Mouse (Mus musculus) embryonic facial prominence, embryonic 11.5 days (tissue): ENCODE measurements around the gene Cda. TPM values are rescaled to one million over a fixed set of nuclear protein-coding genes. Genes with fewer than 3 reads are reported as not detected.

ENCODE experiments used
- ATAC-seq: fragments of 200-750 bp; cut with Nextera tagmentation; replicated peaks from 2 replicates; pipeline ENCODE4 v1.8.0; 2017; ENCODE audit warnings: low read depth; ENCODE audit not compliant: insufficient number of reproducible peaks, low FRiP score, low TSS enrichment
- DNase-seq: peaks from one replicate; pipeline ENCODE4 v3.0.0-alpha.2; 2015; ENCODE audit warnings: low spot score
- H3K27ac ChIP-seq: fragments of 300-500 bp; sonication (generic); replicated peaks from 2 replicates; pipeline ENCODE4 v1.5.1; 2014; ENCODE audit warnings: mild to moderate bottlenecking, low read depth, low read length, control low read depth
- H3K27me3 ChIP-seq: fragments of 300-500 bp; sonication (generic); 2 replicates; pipeline ENCODE4 v1.6.1; 2014; ENCODE audit warnings: mild to moderate bottlenecking, low read length, moderate library complexity, mixed read lengths; ENCODE audit not compliant: control insufficient read depth, insufficient read depth
- H3K36me3 ChIP-seq: fragments of 300-500 bp; sonication (generic); replicated peaks from 2 replicates; pipeline ENCODE4 v1.6.1; 2014; ENCODE audit warnings: low read depth, mild to moderate bottlenecking, low read length, moderate library complexity, mixed read lengths; ENCODE audit not compliant: control insufficient read depth, insufficient read depth
- H3K4me1 ChIP-seq: fragments of 300-500 bp; sonication (generic); 2 replicates; pipeline ENCODE4 v1.6.1; 2014; ENCODE audit warnings: low read length, mixed read lengths; ENCODE audit not compliant: control insufficient read depth, insufficient read depth
- H3K4me2 ChIP-seq: fragments of 300-500 bp; sonication (generic); 2 replicates; pipeline ENCODE4 v1.6.1; 2014; ENCODE audit warnings: low read depth, mild to moderate bottlenecking, control low read depth, low read length, moderate library complexity
- H3K4me3 ChIP-seq: fragments of 300-500 bp; sonication (generic); 2 replicates; pipeline ENCODE4 v1.5.1; 2014; ENCODE audit warnings: low read depth, low read length, control low read depth
- H3K9ac ChIP-seq: fragments of 300-500 bp; sonication (generic); replicated peaks from 2 replicates; pipeline ENCODE4 v1.6.1; 2014; ENCODE audit warnings: mild to moderate bottlenecking, control low read depth, low read length
- H3K9me3 ChIP-seq: fragments of 300-500 bp; sonication (generic); replicated peaks from 2 replicates; pipeline ENCODE4 v1.6.1; 2016; ENCODE audit warnings: mild to moderate bottlenecking, low read length, inconsistent platforms, mixed read lengths; ENCODE audit not compliant: control insufficient read depth
- WGBS: fragments of 180-500 bp; shearing (Covaris S2); extraction: QIAGEN DNeasy Blood & Tissue Kit; methylation state at CpG from one replicate; pipeline ENCODE4 v1.1.7; 2014; 5-methylcytosine and 5-hydroxymethylcytosine counted together
- polyA plus RNA-seq: library from polyadenylated mRNA; unstranded; fragments of >200 nt; fragmentation: Nextera tagmentation; extraction: Ambion mirVana; gene quantifications from 2 replicates; pipeline ENCODE4 v1.2.1, GENCODE M21; 2014

Gene Cda
- 3.5 and 5.7 TPM in 2 replicates for polyA plus RNA-seq

GRCm38 (mm10) chr4:138367641-138368497, at the start of gene Cda:
TSS of gene Cda (minus strand) at chr4:138367992.
- peak within 1 kb of the TSS; percentile 30 for H3K4me3 ChIP-seq
- peak within 1 kb of the TSS; percentile 53 for H3K9ac ChIP-seq
- peaks cover 3% of the 10 kb centered on the region; the same call in 1 of the 2 replicates for H3K27me3 ChIP-seq
- H3K36me3 ChIP-seq: no peaks in the 10 kb centered on the region
- H3K4me1 ChIP-seq: no peaks in the 10 kb centered on the region
- ATAC-seq: peak; percentile 74; the same call in 1 of the 2 replicates
- no peaks in the 10 kb centered on the region for H3K9me3 ChIP-seq
- H3K4me2 ChIP-seq: peak within 1 kb of the TSS; percentile 68
- no peak within 1 kb of the TSS for H3K27ac ChIP-seq
- 9% methylated on average over 34 of the region's 34 CpGs for WGBS
- peak; percentile 75 for DNase-seq

DNA sequence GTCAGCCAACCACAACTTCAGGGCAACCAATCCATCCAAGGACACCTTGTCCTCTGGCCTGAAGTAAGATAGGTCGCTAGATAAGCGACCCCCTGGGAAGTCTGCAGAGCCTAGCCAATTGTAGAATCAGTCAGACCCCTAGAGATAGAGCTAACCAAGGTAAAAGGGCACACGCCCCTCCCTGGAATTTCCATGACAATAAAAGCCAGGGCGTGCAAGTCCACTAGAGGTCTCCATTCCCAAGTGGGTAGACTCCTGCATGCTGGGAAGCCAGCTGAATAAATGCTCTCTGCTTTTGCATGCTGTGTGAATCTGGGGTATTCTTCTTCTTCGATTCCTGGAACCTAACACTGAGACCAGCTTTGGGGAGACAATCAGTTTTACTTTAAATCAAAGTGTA, 48.6 kb upstream of the Cda start:
- ATAC-seq (no peak), DNase-seq (no peak)
- H3K4me3 ChIP-seq: no peak overlapping the region
- no peaks in the 10 kb centered on the region for H3K36me3 ChIP-seq
- H3K4me2 ChIP-seq: no peak overlapping the region
- no peaks in the 10 kb centered on the region; the same call in 1 of the 2 replicates for H3K4me1 ChIP-seq
- 0 out of 2 replicates have a peak, but pooled peaks cover 3% of the 10 kb centered on the region for H3K27me3 ChIP-seq
- H3K27ac ChIP-seq: no peak overlapping the region
- no peak overlapping the region for H3K9ac ChIP-seq
- WGBS: 58% methylated on average over 5 of the region's 5 CpGs
- no peaks in the 10 kb centered on the region for H3K9me3 ChIP-seq

DNA sequence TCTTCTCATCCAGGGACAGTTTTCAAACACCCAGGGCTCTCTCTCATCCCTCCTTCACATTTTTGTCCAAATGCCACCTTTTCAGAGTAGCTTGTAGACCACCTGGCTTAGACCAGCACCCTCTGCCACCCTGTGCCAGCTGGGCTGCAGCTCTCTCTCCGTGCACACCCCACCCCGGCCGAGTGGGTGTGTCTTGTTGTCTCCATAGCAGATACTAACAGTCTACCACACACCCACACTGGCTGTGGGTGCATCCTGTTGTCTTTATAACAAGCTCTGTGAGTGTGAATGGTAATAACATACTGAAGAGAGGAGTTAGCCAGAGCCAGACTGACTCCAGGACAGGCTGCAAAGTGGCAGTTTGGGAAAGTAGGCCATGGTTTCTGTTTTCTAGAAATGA, 48.2 kb upstream of the Cda start:
- whole genome bisulfite sequencing: 76% methylated on average over 3 of the region's 3 CpGs
- Histone ChIP-seq H3K4me1 (no peaks in the 10 kb centered on the region; the same call in 1 of the 2 replicates), H3K4me3 (no peak overlapping the region), H3K9ac (no peak overlapping the region), H3K9me3 (no peaks in the 10 kb centered on the region), H3K36me3 (no peaks in the 10 kb centered on the region), H3K4me2 (no peak overlapping the region), H3K27ac (no peak overlapping the region), H3K27me3 (0 out of 2 replicates have a peak, but pooled peaks cover 3% of the 10 kb centered on the region)
- DNase-seq (no peak), ATAC-seq (no peak)

- Histone ChIP-seq H3K9me3 (no peaks in the 10 kb centered on the region), H3K27ac (no peak overlapping the region), H3K4me2 (no peak overlapping the region), H3K4me3 (no peak overlapping the region), H3K9ac (no peak overlapping the region; the same call in 1 of the 2 replicates), H3K36me3 (no peaks in the 10 kb centered on the region), H3K27me3 (0 out of 2 replicates have a peak, but pooled peaks cover 2% of the 10 kb centered on the region), H3K4me1 (no peaks in the 10 kb centered on the region; the same call in 1 of the 2 replicates)
- ATAC-seq: no peak
- 20% methylated on average over 6 of the region's 6 CpGs for WGBS
- DNase-seq: peak; percentile 22
Measured at GRCm38 (mm10) chr4:138414725-138415124, 46.9 kb upstream of the Cda start.

DNA sequence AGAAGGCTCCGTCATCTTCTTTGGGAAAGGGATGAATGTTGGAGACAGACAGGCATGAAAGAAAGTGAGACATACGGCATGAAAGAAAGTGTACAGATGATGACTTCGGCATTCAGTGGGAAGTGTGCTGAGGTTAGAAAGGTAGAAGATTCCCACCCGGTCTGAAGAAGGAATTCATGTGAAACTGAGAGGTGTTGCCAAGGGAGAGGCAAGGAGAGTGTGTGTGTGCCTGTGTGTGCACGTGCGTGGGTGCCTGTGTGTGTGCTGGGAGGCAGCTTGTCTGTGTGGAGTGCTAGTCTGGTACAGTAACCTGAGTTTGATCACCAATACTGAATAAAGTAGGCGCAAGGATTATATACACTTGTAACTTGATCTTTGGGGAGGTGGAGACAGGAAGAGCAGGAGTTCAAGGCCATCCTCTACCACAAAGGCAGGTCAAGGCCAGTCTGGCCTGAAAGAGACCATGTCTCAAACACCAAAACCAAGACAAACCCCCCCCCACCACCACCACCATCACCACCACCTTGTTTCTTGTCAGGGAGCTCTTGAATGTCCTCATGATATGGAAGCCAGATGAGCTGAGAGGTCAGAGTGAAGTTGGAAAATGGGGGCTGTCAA, 43.8 kb upstream of the Cda start:
- Histone ChIP-seq H3K4me1 (no peaks in the 10 kb centered on the region; the same call in 1 of the 2 replicates), H3K36me3 (no peaks in the 10 kb centered on the region), H3K27me3 (no peaks in the 10 kb centered on the region), H3K27ac (no peak overlapping the region), H3K4me3 (no peak overlapping the region), H3K4me2 (no peak overlapping the region), H3K9ac (no peak overlapping the region), H3K9me3 (no peaks in the 10 kb centered on the region)
- DNase-seq (no peak), ATAC-seq (no peak)
- WGBS: 48% methylated on average over 7 of the region's 7 CpGs

DNA sequence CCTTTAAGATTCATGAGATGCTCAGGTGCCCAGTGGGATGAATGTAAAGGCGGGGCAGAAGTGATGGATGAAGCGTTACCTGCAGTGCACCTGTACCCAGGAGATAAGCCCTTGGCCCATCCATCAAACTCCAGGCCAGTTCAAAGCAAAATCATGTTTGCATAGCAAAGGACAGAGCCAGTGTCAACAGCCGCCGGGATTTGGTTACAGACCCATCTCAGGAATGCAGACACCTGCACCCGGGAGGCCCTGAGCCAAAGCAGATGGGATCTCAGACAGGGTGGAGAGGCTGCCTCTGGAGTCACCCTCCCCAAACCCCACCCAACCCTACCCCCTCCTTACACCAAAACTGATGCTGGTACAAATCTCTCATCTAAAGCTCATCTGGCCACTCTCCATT, 43.2 kb upstream of the Cda start:
- H3K27me3 ChIP-seq: no peaks in the 10 kb centered on the region
- H3K9me3 ChIP-seq: no peaks in the 10 kb centered on the region
- no peak overlapping the region for H3K9ac ChIP-seq
- 12% methylated on average over 5 of the region's 5 CpGs for WGBS
- DNase-seq (no peak), ATAC-seq (no peak)
- no peak overlapping the region for H3K4me3 ChIP-seq
- no peaks in the 10 kb centered on the region; the same call in 1 of the 2 replicates for H3K4me1 ChIP-seq
- H3K27ac ChIP-seq: no peak overlapping the region
- H3K4me2 ChIP-seq: no peak overlapping the region
- no peaks in the 10 kb centered on the region for H3K36me3 ChIP-seq

GRCm38 (mm10) chr4:138407479-138408194, 39.8 kb upstream of the Cda start:
- DNase-seq: no peak

More at GRCm38 (mm10) chr4:138407479-138408194, 39.8 kb upstream of the Cda start:
- Histone ChIP-seq H3K27me3 (no peaks in the 10 kb centered on the region), H3K27ac (no peak overlapping the region), H3K36me3 (no peaks in the 10 kb centered on the region), H3K4me2 (no peak overlapping the region), H3K9ac (no peak overlapping the region), H3K4me1 (no peaks in the 10 kb centered on the region), H3K4me3 (no peak overlapping the region), H3K9me3 (no peaks in the 10 kb centered on the region)
- no peak for ATAC-seq
- 82% methylated on average over 11 of the region's 13 CpGs for WGBS
